Mouse (Mus musculus) heart, embryonic 10.5 days (tissue): ENCODE measurements around the gene Svs6. TPM values are rescaled to one million over a fixed set of nuclear protein-coding genes. Genes with fewer than 3 reads are reported as not detected.
"Not testable (repeated sequence)": the region's sequence is repeated elsewhere in the genome, so short reads cannot be mapped to it uniquely, and the experiment has no call there.

Experiments used
- DNase-seq: peaks from one replicate; pipeline ENCODE4 v3.0.0-alpha.2; 2017; ENCODE audit warnings: low spot score
- H3K27ac ChIP-seq: fragments of 300-500 bp; sonication (generic); 2 replicates; pipeline ENCODE4 v1.5.1; 2016; ENCODE audit warnings: mild to moderate bottlenecking
- H3K27me3 ChIP-seq: fragments of 300-500 bp; sonication (generic); 2 replicates; pipeline ENCODE4 v1.6.1; 2016; ENCODE audit warnings: mild to moderate bottlenecking; ENCODE audit not compliant: poor library complexity, insufficient read depth, severe bottlenecking
- H3K36me3 ChIP-seq: fragments of 300-500 bp; sonication (generic); 2 replicates; pipeline ENCODE4 v1.6.1; 2016; ENCODE audit warnings: mild to moderate bottlenecking, moderate library complexity
- H3K4me1 ChIP-seq: fragments of 300-500 bp; sonication (generic); 2 replicates; pipeline ENCODE4 v1.6.1; 2016; ENCODE audit warnings: mild to moderate bottlenecking
- H3K4me3 ChIP-seq: fragments of 300-500 bp; sonication (generic); 2 replicates; pipeline ENCODE4 v1.5.1; 2016; ENCODE audit warnings: mild to moderate bottlenecking, moderate library complexity
- H3K9me3 ChIP-seq: fragments of 300-500 bp; sonication (generic); 2 replicates; pipeline ENCODE4 v1.6.1; 2016; ENCODE audit warnings: mild to moderate bottlenecking, moderate library complexity
- WGBS: fragments of 180-500 bp; shearing (Covaris S2); methylation state at CpG from one replicate; pipeline ENCODE4 v1.1.7; 2016; 5-methylcytosine and 5-hydroxymethylcytosine counted together
- polyA plus RNA-seq: library from polyadenylated mRNA; unstranded; fragments of >200 nt; fragmentation: Nextera tagmentation; extraction: Ambion mirVana; gene quantifications from 2 replicates; pipeline ENCODE4 v1.2.1, GENCODE M21; 2016

The Svs6 gene
- polyA plus RNA-seq = not detected in 2 replicates

GRCm38 (mm10) chr2:164316451-164316850, at the start of gene Svs6:
Gene Svs6, plus strand, starts transcription at chr2:164316751.
- H3K27ac ChIP-seq, H3K27me3 ChIP-seq, DNase-seq, H3K4me3 ChIP-seq, H3K9me3 ChIP-seq, H3K4me1 ChIP-seq, H3K36me3 ChIP-seq: not testable (repeated sequence)
- 81% methylated on average over 1 of the region's 1 CpGs for WGBS

- Histone ChIP-seq H3K36me3 (no peaks in the 10 kb centered on the region), H3K9me3 (no peaks in the 10 kb centered on the region), H3K4me1 (no peaks in the 10 kb centered on the region), H3K27ac (no peak within 1 kb of the TSS), H3K27me3 (no peaks in the 10 kb centered on the region), H3K4me3 (no peak within 1 kb of the TSS)
- no peak for DNase-seq
- 91% methylated on average over 4 of the region's 4 CpGs for WGBS
These were observed 38.2 kb upstream of the Svs6 start, which contains the start of gene Svs4 for GRCm38 (mm10) chr2:164278359-164278758. Gene Svs4, minus strand, starts transcription at chr2:164278459.

GRCm38 (mm10) chr2:164288968-164289367, 27.6 kb upstream of the Svs6 start, which contains the start of gene Svs3a:
Gene Svs3a, plus strand, starts transcription at chr2:164289268.
- 58% methylated on average over 1 of the region's 1 CpGs for WGBS
- H3K27ac ChIP-seq = not testable (repeated sequence)

GRCm38 (mm10) chr2:164312599-164312998, 4.0 kb upstream of the Svs6 start:
- H3K4me3 ChIP-seq = no peak overlapping the region
- no peak overlapping the region for H3K27ac ChIP-seq
- no peaks in the 10 kb centered on the region for H3K36me3 ChIP-seq
- no peaks in the 10 kb centered on the region for H3K27me3 ChIP-seq
- no peak for DNase-seq
- H3K4me1 ChIP-seq = no peaks in the 10 kb centered on the region
- H3K9me3 ChIP-seq = no peaks in the 10 kb centered on the region
- WGBS = 85% methylated on average over 5 of the region's 5 CpGs

More at GRCm38 (mm10) chr2:164288968-164289367, 27.6 kb upstream of the Svs6 start, which contains the start of gene Svs3a:
- DNase-seq, H3K4me3 ChIP-seq, H3K27me3 ChIP-seq, H3K4me1 ChIP-seq, H3K36me3 ChIP-seq, H3K9me3 ChIP-seq: not testable (repeated sequence)

- not testable (repeated sequence) for DNase-seq, H3K36me3 ChIP-seq, H3K9me3 ChIP-seq, H3K27me3 ChIP-seq, H3K4me3 ChIP-seq, H3K27ac ChIP-seq, H3K4me1 ChIP-seq
These were observed 1.1 kb upstream of the Svs6 start for GRCm38 (mm10) chr2:164315460-164315859.

GRCm38 (mm10) chr2:164320983-164321382, 4.4 kb downstream of the Svs6 start:
- Histone ChIP-seq H3K27me3 (no peaks in the 10 kb centered on the region), H3K27ac (no peak overlapping the region), H3K4me1 (no peaks in the 10 kb centered on the region), H3K36me3 (no peaks in the 10 kb centered on the region), H3K4me3 (no peak overlapping the region), H3K9me3 (no peaks in the 10 kb centered on the region)
- no peak for DNase-seq
- WGBS = 89% methylated on average over 6 of the region's 6 CpGs

- H3K4me1 ChIP-seq, H3K4me3 ChIP-seq, H3K9me3 ChIP-seq, H3K27ac ChIP-seq, H3K27me3 ChIP-seq, H3K36me3 ChIP-seq, DNase-seq: not testable (repeated sequence)
- 52% methylated on average over 3 of the region's 3 CpGs for WGBS
These were observed 15.9 kb downstream of the Svs6 start, which contains the start of gene Svs5 for GRCm38 (mm10) chr2:164332440-164332839. Gene Svs5, plus strand, starts transcription at chr2:164332740.

GRCm38 (mm10) chr2:164343732-164344131, 27.2 kb downstream of the Svs6 start:
- H3K36me3 ChIP-seq, H3K4me1 ChIP-seq, H3K9me3 ChIP-seq, H3K27me3 ChIP-seq, H3K27ac ChIP-seq, DNase-seq, H3K4me3 ChIP-seq: not testable (repeated sequence)
- 80% methylated on average over 1 of the region's 1 CpGs for WGBS

GRCm38 (mm10) chr2:164347697-164348096, 31.1 kb downstream of the Svs6 start:
- DNase-seq, H3K27me3 ChIP-seq, H3K27ac ChIP-seq, H3K9me3 ChIP-seq, H3K36me3 ChIP-seq, H3K4me1 ChIP-seq, H3K4me3 ChIP-seq: not testable (repeated sequence)

GRCm38 (mm10) chr2:164348980-164349379, 32.4 kb downstream of the Svs6 start:
- 80% methylated on average over 3 of the region's 3 CpGs for WGBS

GRCm38 (mm10) chr2:164352697-164353096, 36.1 kb downstream of the Svs6 start:
- no peak for DNase-seq
- H3K4me3 ChIP-seq = no peak overlapping the region
- no peaks in the 10 kb centered on the region for H3K4me1 ChIP-seq
- H3K36me3 ChIP-seq = no peaks in the 10 kb centered on the region
- H3K9me3 ChIP-seq = no peaks in the 10 kb centered on the region
- H3K27ac ChIP-seq = no peak overlapping the region
- H3K27me3 ChIP-seq = peaks cover 17% of the 10 kb centered on the region; the same call in 1 of the 2 replicates
- WGBS = 65% methylated on average over 3 of the region's 3 CpGs

More at GRCm38 (mm10) chr2:164348980-164349379, 32.4 kb downstream of the Svs6 start:
- Histone ChIP-seq H3K4me1 (no peaks in the 10 kb centered on the region), H3K4me3 (no peak overlapping the region), H3K27ac (no peak overlapping the region), H3K9me3 (no peaks in the 10 kb centered on the region), H3K36me3 (no peaks in the 10 kb centered on the region), H3K27me3 (peaks cover 4% of the 10 kb centered on the region; the same call in 1 of the 2 replicates)
- DNase-seq = no peak

GRCm38 (mm10) chr2:164353356-164353755, 36.8 kb downstream of the Svs6 start:
- no peak for DNase-seq
- Histone ChIP-seq H3K27me3 (peaks cover 17% of the 10 kb centered on the region; the same call in 1 of the 2 replicates), H3K4me3 (no peak overlapping the region), H3K4me1 (no peaks in the 10 kb centered on the region), H3K9me3 (no peaks in the 10 kb centered on the region), H3K36me3 (no peaks in the 10 kb centered on the region), H3K27ac (no peak overlapping the region)
- WGBS = 80% methylated on average over 11 of the region's 11 CpGs

- Histone ChIP-seq H3K9me3 (no peaks in the 10 kb centered on the region), H3K4me1 (no peaks in the 10 kb centered on the region), H3K27ac (no peak overlapping the region), H3K36me3 (no peaks in the 10 kb centered on the region), H3K27me3 (peaks cover 24% of the 10 kb centered on the region), H3K4me3 (no peak overlapping the region)
- DNase-seq = no peak
- WGBS = 67% methylated on average over 11 of the region's 11 CpGs
These were observed 39.8 kb downstream of the Svs6 start for GRCm38 (mm10) chr2:164356177-164356967.
